Mouse (Mus musculus): ENCODE measurements around the gene Capn5.

The Capn5 gene

DNA sequence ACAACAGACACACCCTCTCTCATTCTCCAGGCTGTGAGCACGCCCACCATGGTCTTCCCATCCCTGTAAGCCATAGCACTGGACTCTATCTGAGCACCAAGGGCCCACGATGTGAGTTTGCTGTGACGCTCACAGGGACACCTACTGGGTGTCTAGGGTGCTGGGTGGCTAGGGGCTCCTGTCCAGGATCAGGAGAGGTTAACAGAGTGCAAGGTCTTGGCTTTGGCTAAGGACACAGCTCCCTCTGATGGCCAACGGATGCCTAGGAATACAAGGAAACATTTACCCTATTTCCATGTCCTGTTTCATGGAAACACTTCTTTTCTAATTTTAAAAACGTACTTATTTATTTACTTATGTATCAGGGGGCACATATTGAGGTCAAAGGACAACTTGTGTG is 27.5 kb downstream of the Capn5 start:
- peak in 1 of 2 experiments; percentile 83 for DNase-seq (ENCODE audit: inconsistent age in 2 of 2, low spot score in 1 of 2)

GRCm38 (mm10) chr7:98149802-98150201 is 28.3 kb downstream of the Capn5 start:
- DNase-seq (ENCODE audit: inconsistent age in 2 of 2, low spot score in 1 of 2) = peak in 1 of 2 experiments; percentile 35

DNA sequence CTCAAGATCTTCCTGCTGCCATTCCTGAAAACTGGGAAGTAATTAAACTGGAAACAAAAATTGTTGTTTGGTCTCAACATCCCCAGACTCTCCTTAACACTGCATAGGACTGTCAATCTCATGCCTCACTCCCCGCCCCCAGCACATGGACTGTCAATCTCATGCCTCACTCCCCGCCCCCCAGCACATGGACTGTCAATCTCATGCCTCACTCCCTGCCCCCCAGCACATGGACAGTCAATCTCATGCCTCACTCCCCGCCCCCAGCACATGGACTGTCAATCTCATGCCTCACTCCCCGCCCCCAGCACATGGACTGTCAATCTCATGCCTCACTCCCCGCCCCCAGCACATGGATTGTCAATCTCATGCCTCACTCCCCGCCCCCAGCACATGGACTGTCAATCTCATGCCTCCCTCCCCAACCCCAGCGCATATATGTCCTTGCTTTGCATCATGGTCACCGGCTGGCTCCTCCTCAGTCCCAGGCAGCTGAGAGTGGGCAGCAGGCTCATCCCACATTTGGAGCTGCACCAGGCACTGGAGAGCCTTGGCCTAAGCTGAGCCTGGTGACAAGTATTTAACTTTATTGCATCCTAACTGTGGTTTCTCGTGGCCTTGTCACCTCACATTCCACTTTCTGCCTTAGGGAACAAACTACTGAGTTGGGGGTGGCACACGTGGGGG is 29.2 kb downstream of the Capn5 start:
- DNase-seq (ENCODE audit: inconsistent age in 2 of 2, low spot score in 1 of 2) = peak in 1 of 2 experiments; percentile 55

DNA sequence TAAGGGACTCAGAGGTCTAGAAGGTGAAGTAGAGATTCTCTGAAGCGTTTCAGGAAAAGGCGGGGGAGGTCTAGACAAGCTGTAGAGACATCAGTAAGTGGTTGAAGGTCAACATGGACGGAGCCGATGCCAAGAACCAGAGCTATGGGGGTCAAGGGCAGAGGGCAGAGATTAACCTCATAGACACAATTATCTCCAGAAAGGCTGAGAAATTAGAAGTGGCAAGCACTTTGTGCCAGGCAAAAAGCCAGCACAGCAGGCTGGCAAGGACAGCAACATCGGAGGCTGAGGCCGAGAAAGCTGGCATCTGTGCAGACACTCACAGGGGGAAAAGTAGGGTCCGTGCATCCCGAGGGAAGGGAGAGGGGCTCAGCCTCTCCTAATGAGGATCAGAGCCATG is 30.3 kb downstream of the Capn5 start:
- peak; percentile 75 to 89 for DNase-seq (ENCODE audit: inconsistent age in 2 of 2, low spot score in 1 of 2)

GRCm38 (mm10) chr7:98146447-98146845 is 31.6 kb downstream of the Capn5 start:
- peak; percentile 20 to 66 for DNase-seq (ENCODE audit: inconsistent age in 2 of 2, low spot score in 1 of 2)

GRCm38 (mm10) chr7:98145842-98146446 is 32.1 kb downstream of the Capn5 start:
- peak; percentile 22 to 53 for DNase-seq (ENCODE audit: inconsistent age in 2 of 2, low spot score in 1 of 2)

- DNase-seq (ENCODE audit: inconsistent age in 2 of 2, low spot score in 1 of 2) = peak in 1 of 2 experiments; percentile 35
These were observed 32.7 kb downstream of the Capn5 start, which contains the start of gene Omp for GRCm38 (mm10) chr7:98145402-98145801. TSS of gene Omp (minus strand) at chr7:98145502.

DNA sequence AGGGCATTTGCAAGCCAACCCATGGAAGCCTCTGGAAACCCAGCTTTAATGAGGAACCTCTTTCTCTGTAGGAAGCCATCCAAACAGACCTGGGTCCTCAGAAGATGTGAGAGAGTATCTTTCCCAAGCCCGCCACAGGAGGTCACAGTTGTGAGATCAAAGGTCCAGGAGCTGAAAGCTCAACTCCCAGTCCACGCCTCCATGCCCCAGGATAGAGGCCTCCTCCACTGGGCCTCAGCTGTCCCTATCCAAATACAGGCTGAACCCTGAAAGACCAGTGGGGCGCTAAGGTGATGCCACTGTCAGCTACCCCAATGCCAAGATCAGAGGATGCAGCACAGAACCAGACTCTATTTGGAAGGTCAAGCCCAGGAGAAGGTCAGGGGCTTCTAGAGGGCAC is 35.4 kb downstream of the Capn5 start:
- DNase-seq (ENCODE audit: inconsistent age in 2 of 2, low spot score in 1 of 2) = no peak

GRCm38 (mm10) chr7:98142247-98142646 is 35.8 kb downstream of the Capn5 start:
- peak in 1 of 2 experiments; percentile 70 for DNase-seq (ENCODE audit: inconsistent age in 2 of 2, low spot score in 1 of 2)

- peak in 1 of 2 experiments; percentile 71 for DNase-seq (ENCODE audit: inconsistent age in 2 of 2, low spot score in 1 of 2)
These were observed 36.9 kb downstream of the Capn5 start for GRCm38 (mm10) chr7:98141206-98141605.

DNA sequence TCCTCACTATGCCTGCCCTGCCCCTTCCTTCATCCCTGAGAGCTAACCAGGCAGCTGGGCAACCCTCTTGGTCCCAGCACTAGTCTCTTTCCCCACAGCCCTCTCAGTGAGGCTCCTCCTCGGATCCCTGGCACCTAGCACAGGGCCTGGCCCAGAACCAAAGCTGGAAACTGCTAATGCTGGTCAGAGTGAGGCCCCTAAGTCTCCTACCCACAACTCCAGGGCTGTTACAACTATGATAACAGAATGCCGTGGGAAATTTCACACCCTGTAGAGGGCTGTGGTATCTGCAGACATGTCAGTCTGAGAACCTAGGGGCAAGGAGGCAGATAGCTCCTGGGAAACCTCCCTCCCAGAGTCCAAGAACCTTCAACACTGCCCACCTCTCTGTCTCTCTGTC is 37.5 kb downstream of the Capn5 start:
- peak in 1 of 2 experiments; percentile 44 for DNase-seq (ENCODE audit: inconsistent age in 2 of 2, low spot score in 1 of 2)

DNA sequence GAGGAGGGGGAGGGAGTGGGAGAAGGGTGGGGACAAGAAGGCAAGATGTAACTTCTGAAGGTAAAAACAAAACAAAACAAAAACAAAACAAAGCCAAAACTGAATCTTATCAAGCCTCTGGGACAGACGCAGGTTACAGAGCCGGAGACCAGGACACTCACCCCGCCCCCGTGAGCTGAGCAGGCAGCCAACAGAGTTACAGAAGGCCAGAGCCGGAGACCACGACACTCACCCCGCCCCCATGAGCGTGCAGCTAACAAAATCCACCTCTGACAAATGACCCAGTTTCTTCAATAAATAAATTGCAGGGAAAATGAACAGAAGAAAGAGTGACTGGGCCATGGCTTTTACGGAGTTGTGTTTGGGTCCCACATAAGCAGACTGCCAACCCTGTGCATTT is 38.9 kb downstream of the Capn5 start:
- peak in 1 of 2 experiments; percentile 60 for DNase-seq (ENCODE audit: inconsistent age in 2 of 2, low spot score in 1 of 2)

GRCm38 (mm10) chr7:98137995-98138394 is 40.1 kb downstream of the Capn5 start:
- peak; percentile 55 to 71 for DNase-seq (ENCODE audit: inconsistent age in 2 of 2, low spot score in 1 of 2)

DNA sequence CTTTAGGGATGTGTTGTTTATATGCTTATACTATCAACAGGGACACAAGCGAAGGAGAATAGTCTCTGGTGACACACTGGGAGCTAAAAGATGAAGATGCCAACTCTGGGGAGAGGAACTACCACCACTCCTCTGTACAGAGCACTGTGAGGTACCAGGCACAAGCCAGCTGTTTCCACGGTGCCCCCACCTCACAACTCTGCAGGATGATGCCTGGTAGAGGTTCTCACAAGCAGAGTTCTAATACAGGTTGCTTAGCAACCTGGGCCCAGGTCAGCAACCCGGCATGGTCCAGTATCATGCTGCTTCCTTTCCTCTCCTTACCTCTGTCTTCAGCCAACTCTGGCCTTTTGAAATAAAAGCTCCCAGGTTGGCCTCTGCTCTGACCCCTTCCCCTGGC is 40.5 kb downstream of the Capn5 start:
- DNase-seq (ENCODE audit: inconsistent age in 2 of 2, low spot score in 1 of 2) = no peak

GRCm38 (mm10) chr7:98131751-98132150 is 46.3 kb downstream of the Capn5 start:
- DNase-seq (ENCODE audit: inconsistent age in 2 of 2, low spot score in 1 of 2) = no peak

GRCm38 (mm10) chr7:98125473-98125872 is 52.6 kb downstream of the Capn5 start:
- peak; percentile 56 to 69 for DNase-seq (ENCODE audit: inconsistent age in 2 of 2, low spot score in 1 of 2)

DNA sequence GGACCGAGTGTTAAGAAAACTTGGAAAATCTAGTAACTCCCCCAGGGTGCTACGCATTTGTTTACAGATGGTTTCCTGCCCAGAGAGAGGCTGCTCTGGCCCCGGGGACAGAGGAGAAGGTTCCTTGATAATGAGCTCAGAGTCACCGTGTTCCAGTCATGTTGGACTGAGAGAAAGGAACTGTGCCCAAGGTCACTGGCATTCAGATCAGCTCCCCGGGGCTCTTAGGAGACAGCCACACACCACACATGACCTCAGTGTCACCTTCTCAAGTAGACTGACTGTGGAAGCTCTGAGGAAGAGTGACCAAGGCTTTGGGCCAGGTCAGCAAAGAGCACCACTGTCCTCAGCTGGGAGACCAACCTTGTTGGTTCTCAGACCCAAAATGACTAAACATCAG is 53.4 kb downstream of the Capn5 start:
- peak; percentile 79 to 80 for DNase-seq (ENCODE audit: inconsistent age in 2 of 2, low spot score in 1 of 2)

DNA sequence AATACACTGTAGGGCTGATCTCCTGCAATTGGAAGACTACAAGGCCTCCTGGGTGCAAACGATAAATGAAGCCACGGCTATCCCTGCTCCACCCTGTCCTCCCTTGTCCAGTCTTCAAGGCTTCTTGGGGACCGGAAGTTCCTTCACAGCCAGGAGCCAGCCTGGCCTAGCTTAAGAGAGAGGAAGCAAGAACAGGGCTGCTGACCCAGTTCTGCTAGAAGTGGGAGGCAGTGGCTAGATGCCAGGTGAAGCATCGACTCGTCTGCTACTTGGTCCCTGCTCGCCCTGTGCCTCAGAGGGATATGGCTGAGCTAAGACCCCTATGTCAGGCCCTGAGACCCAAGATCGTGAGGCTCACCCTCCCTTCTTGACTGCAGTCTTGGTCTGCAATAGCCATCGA is 56.4 kb downstream of the Capn5 start:
- DNase-seq (ENCODE audit: inconsistent age in 2 of 2, low spot score in 1 of 2) = no peak

GRCm38 (mm10) chr7:98121241-98121640 is 56.8 kb downstream of the Capn5 start:
- DNase-seq (ENCODE audit: inconsistent age in 2 of 2, low spot score in 1 of 2) = peak; percentile 89 to 93

- DNase-seq (ENCODE audit: inconsistent age in 2 of 2, low spot score in 1 of 2) = peak; percentile 81 to 93
These were observed 57.7 kb downstream of the Capn5 start for GRCm38 (mm10) chr7:98120325-98120724.

GRCm38 (mm10) chr7:98119961-98120232 is 58.2 kb downstream of the Capn5 start:
- no peak for DNase-seq (ENCODE audit: inconsistent age in 2 of 2, low spot score in 1 of 2)

GRCm38 (mm10) chr7:98119179-98119960 is 58.7 kb downstream of the Capn5 start, which contains the start of gene Myo7a:
TSS of gene Myo7a (minus strand) at chr7:98119524.
- peak; percentile 94 to 96 for DNase-seq (ENCODE audit: inconsistent age in 2 of 2, low spot score in 1 of 2)
